Mouse (Mus musculus) bone marrow, adult 2 months (tissue): ENCODE measurements around the gene Trim47.

Experiments used
- CTCF ChIP-seq: fragments of 200-500 bp; IDR thresholded peaks from 2 replicates; pipeline ENCODE4 v1.5.1; 2011; ENCODE audit warnings: low read length, control low read depth; ENCODE audit not compliant: control insufficient read depth, insufficient read depth
- POLR2A ChIP-seq: fragments of 200-500 bp; IDR thresholded peaks from 2 replicates; pipeline ENCODE4 v1.6.1; 2011; ENCODE audit warnings: low read depth, mild to moderate bottlenecking, control low read depth, low read length, borderline replicate concordance; ENCODE audit not compliant: control insufficient read depth

- TF ChIP-seq CTCF (no peak), POLR2A (peak; percentile 25; the same call in 1 of the 2 replicates)
Measured at GRCm38 (mm10) chr11:116059691-116060025, 67.4 kb downstream of the Trim47 start.
